In the genomic region with DNA sequence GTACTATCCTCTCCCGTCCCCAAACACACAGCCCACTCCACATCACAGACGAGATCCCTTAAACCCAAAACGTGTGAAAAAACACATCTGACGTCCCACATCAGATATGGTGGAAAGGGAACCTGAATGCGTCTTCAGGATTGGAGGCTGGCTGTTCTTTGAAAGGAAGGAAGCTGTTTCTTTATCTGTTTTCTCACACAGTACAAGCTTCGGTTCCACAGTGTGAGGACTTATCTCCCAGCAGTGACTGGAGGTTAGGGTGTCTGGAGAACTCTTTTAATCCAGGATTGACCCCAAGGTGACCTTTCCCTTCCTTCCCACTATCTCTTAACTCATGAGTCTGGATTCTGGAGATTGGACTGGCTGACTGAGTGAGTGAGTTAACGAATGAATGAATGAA, we compare ENCODE assay signal across 15 mouse cellular contexts.
A peak's percentile ranks its signal among the peaks of the same experiment; 100 is the strongest.
DNase-seq lines count a peak whose midpoint lies in the region; ATAC-seq and TF ChIP-seq lines count a peak whose summit lies in the region.
"Had no signal": no experiment of that assay in that cellular context is flagged by ENCODE, and none has a peak within 500 bp of the region (broad histone marks: within the 10 kb centered on the region; RNA-seq: fewer than 3 reads in every experiment).

No protein-coding gene starts in this region.

- no peak for ATAC-seq in heart, embryonic 13.5 days (ENCODE audit: extremely low read depth, insufficient number of reproducible peaks, low FRiP score, low TSS enrichment)
- no peak for ATAC-seq in lung, postnatal 0 days
- no peak for ATAC-seq in stomach, embryonic 16.5 days (ENCODE audit: insufficient read depth, low FRiP score)
- ATAC-seq: intestine, postnatal 0 days had no signal

- H3K4me2 ChIP-seq in heart, embryonic 13.5 days, result peak overlapping the region; percentile 22; the same call in 1 of the 2 replicates
- no peak overlapping the region for H3K4me2 ChIP-seq in lung, postnatal 0 days (replicated peaks; ENCODE audit: low read depth, low read length)
- no peak overlapping the region for H3K4me2 ChIP-seq in stomach, embryonic 16.5 days (ENCODE audit: low read depth, low read length)
- H3K4me2 ChIP-seq: neural tube, embryonic 12.5 days had no signal

- H3K36me3 ChIP-seq in heart, embryonic 13.5 days, result no peaks in the 10 kb centered on the region
- no peaks in the 10 kb centered on the region for H3K36me3 ChIP-seq in lung, postnatal 0 days (ENCODE audit: insufficient read depth, low read length)
- H3K36me3 ChIP-seq in limb, embryonic 10.5 days, result no peaks in the 10 kb centered on the region
- no peaks in the 10 kb centered on the region for H3K36me3 ChIP-seq in stomach, embryonic 16.5 days (ENCODE audit: control insufficient read depth, insufficient read depth, low read length)
- H3K36me3 ChIP-seq: hindbrain, embryonic 10.5 days; neural tube, embryonic 12.5 days had no signal

- 23% methylated on average over 7 of the region's 7 CpGs for WGBS in heart, embryonic 13.5 days
- WGBS in lung, postnatal 0 days, result 52% methylated on average over 7 of the region's 7 CpGs
- WGBS in limb, embryonic 10.5 days, result 35% methylated on average over 7 of the region's 7 CpGs
- WGBS in stomach, embryonic 16.5 days, result 56% methylated on average over 7 of the region's 7 CpGs

- H3K9me3 ChIP-seq in heart, embryonic 13.5 days, result no peaks in the 10 kb centered on the region
- no peaks in the 10 kb centered on the region for H3K9me3 ChIP-seq in lung, postnatal 0 days (ENCODE audit: low read length)
- no peaks in the 10 kb centered on the region for H3K9me3 ChIP-seq in limb, embryonic 10.5 days (replicated peaks)
- H3K9me3 ChIP-seq in stomach, embryonic 16.5 days (replicated peaks; ENCODE audit: control insufficient read depth, low read length), result no peaks in the 10 kb centered on the region
- H3K9me3 ChIP-seq: megakaryocyte, embryonic 14.5 days; neural tube, embryonic 12.5 days had no signal

- no peak overlapping the region for H3K9ac ChIP-seq in heart, embryonic 13.5 days
- no peak overlapping the region for H3K9ac ChIP-seq in lung, postnatal 0 days (replicated peaks; ENCODE audit: low read depth)
- no peak overlapping the region for H3K9ac ChIP-seq in stomach, embryonic 16.5 days (ENCODE audit: low read length)
- H3K9ac ChIP-seq: neural tube, embryonic 12.5 days had no signal

- no peak for TF ChIP-seq CTCF in lung, postnatal 0 days (IDR thresholded peaks at IDR 0.05)

- no peaks in the 10 kb centered on the region for H3K27me3 ChIP-seq in heart, embryonic 13.5 days (replicated peaks)
- no peaks in the 10 kb centered on the region for H3K27me3 ChIP-seq in lung, postnatal 0 days (replicated peaks; ENCODE audit: insufficient read depth, low read length)
- H3K27me3 ChIP-seq in limb, embryonic 10.5 days (ENCODE audit: low read depth, poor library complexity, severe bottlenecking), result no peaks in the 10 kb centered on the region
- no peaks in the 10 kb centered on the region for H3K27me3 ChIP-seq in stomach, embryonic 16.5 days (ENCODE audit: control insufficient read depth, insufficient read depth, low read length)
- H3K27me3 ChIP-seq: megakaryocyte, embryonic 14.5 days; neural tube, embryonic 12.5 days had no signal

- H3K27ac ChIP-seq in heart, embryonic 13.5 days (replicated peaks), result peak overlapping the region; percentile 86
- peak overlapping the region; percentile 9; the same call in 1 of the 2 replicates for H3K27ac ChIP-seq in lung, postnatal 0 days (ENCODE audit: low read length)
- H3K27ac ChIP-seq in limb, embryonic 10.5 days, result 0 out of 2 replicates have a peak overlapping the region, but pooled peaks have one; percentile 10
- H3K27ac ChIP-seq in stomach, embryonic 16.5 days (ENCODE audit: low read length), result peak overlapping the region; percentile 62; the same call in 1 of the 2 replicates
- H3K27ac ChIP-seq: neural tube, embryonic 12.5 days had no signal

- TF ChIP-seq EP300 in lung, postnatal 0 days (IDR thresholded peaks at IDR 0.05), result no peak

- H3K4me3 ChIP-seq in heart, embryonic 13.5 days, result no peak overlapping the region
- no peak overlapping the region for H3K4me3 ChIP-seq in lung, postnatal 0 days (ENCODE audit: low read depth, low read length)
- no peak overlapping the region for H3K4me3 ChIP-seq in limb, embryonic 10.5 days
- no peak overlapping the region for H3K4me3 ChIP-seq in stomach, embryonic 16.5 days (replicated peaks; ENCODE audit: low read length)
- H3K4me3 ChIP-seq: hindbrain, embryonic 10.5 days; megakaryocyte, embryonic 14.5 days; neural tube, embryonic 12.5 days had no signal

- DNase-seq in heart, postnatal 10 days, result no peak
- no peak for DNase-seq in lung, postnatal 0 days (ENCODE audit: low spot score)
- DNase-seq in lung, postnatal 25 days (ENCODE audit: low spot score), result no peak
- no peak for DNase-seq in limb, embryonic 10.5 days (ENCODE audit: low spot score)
- no peak for DNase-seq in cerebellum, postnatal 10 days
- DNase-seq in layer of hippocampus, adult 18-20 months (ENCODE audit: low spot score in 2 of 2), result no peak
- DNase-seq: left cerebral cortex, postnatal 4 days; right cerebral cortex, adult 18-20 months; thymus, postnatal 25 days had no signal

- H3K4me1 ChIP-seq in heart, embryonic 13.5 days, result peaks cover 58% of the 10 kb centered on the region
- H3K4me1 ChIP-seq in lung, postnatal 0 days (ENCODE audit: insufficient read depth, low read depth, low read length), result peaks cover 7% of the 10 kb centered on the region
- H3K4me1 ChIP-seq in limb, embryonic 10.5 days, result peaks cover 55% of the 10 kb centered on the region
- peaks cover 41% of the 10 kb centered on the region for H3K4me1 ChIP-seq in stomach, embryonic 16.5 days (ENCODE audit: control insufficient read depth, insufficient read depth, low read length)

- intact Hi-C loops in heart, postnatal 10 days (cut with DNase I), result no loop called here

Comparison
In these comparisons a context has a peak if more than half of its experiments do, and no peak if none do; other contexts are left out.
1. H3K27ac ChIP-seq: peak in every context shown above with its lines; median percentile 86 in heart, embryonic 13.5 days; 62 in stomach, embryonic 16.5 days; 10 in limb, embryonic 10.5 days; 9 in lung, postnatal 0 days.